Mouse (Mus musculus): ENCODE measurements around the gene Apol8.

DNA sequence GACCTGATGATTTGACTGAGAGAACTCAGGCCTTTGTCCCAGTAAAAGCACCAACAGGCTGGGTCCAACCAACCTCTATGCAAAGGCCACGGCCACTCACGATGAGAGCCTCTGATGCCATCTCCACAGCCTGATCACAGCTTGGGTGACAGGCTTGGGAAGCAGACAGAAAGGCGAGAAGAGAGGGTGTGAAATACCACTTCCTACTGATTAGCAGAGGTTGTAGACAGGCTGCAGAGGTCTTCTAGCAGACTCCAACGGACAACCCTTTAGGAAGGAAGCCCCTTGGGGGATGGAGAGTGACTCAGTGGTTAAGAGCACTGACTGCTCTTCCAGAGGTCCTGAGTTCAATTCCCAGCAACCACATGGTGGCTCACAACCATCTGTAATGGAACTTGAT, 44.4 kb upstream of the Apol8 start:
- TF ChIP-seq CTCF (IDR thresholded peaks at IDR 0.05; ENCODE audit: insufficient read depth, low read length): no peak
- TF ChIP-seq POLR2A (IDR thresholded peaks at IDR 0.05; ENCODE audit: borderline replicate concordance, extremely low read depth, low read depth, low read length): no peak

Measured in lung, adult 2 months (tissue).